Mouse (Mus musculus) liver, embryonic 14.5 days (tissue): ENCODE measurements around the gene Stard3.

ENCODE experiments used
- CTCF ChIP-seq: IDR thresholded peaks from 2 replicates; pipeline ENCODE4 v1.5.1; 2016; ENCODE audit warnings: antibody characterized with exemption, low read depth, control low read depth
- EP300 ChIP-seq: IDR thresholded peaks from 2 replicates; pipeline ENCODE4 v1.6.1; 2016; ENCODE audit warnings: antibody characterized with exemption, low read depth

DNA sequence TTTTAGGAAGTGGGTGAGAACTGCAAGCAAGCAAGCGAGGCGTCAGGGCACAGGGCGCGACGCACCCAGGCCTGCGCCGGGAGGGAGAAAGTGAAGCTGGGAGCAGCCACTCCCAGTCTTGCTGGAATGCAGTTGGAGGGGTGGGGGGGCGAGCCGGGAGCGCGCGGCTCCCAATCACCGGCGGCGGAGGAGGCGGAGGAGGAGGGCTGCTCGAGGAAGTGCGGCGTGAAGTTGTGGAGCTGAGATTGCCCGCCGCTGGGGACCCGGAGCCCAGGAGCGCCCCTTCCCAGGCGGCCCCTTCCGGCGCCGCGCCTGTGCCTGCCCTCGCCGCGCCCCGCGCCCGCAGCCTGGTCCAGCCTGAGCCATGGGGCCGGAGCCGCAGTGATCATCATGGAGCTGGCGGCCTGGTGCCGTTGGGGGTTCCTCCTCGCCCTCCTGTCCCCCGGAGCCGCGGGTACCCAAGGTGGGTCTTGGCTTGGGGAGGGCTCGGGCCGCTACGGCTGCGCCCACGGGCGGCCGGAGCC is 54.2 kb downstream of the Stard3 start, which contains the start of gene Erbb2:
- TF ChIP-seq EP300 (no peak), CTCF (no peak)
